Mouse (Mus musculus): ENCODE data around the gene Tmtc1.

GRCm38 (mm10) chr6:148193972-148194701 lies 250.1 kb downstream of the Tmtc1 start:
- TF ChIP-seq CTCF (conservative IDR thresholded peaks at IDR 0.05; ENCODE audit: low read length) (no peak), POU5F1 (IDR thresholded peaks at IDR 0.05; ENCODE audit: borderline replicate concordance, low read length) (no peak), NANOG (IDR thresholded peaks at IDR 0.05; ENCODE audit: borderline replicate concordance, low read length) (no peak)

All from E14TG2a.4 (cell line).